Mouse (Mus musculus): ENCODE results near the gene Manf.

- no peak for TF ChIP-seq POLR2A (IDR thresholded peaks at IDR 0.05; ENCODE audit: borderline replicate concordance, extremely low read depth, insufficient read depth, insufficient read length, poor library complexity, severe bottlenecking)
- TF ChIP-seq CTCF (IDR thresholded peaks at IDR 0.05; ENCODE audit: borderline replicate concordance, extremely low read depth, insufficient read depth, insufficient read length) = no peak
Measured at GRCm38 (mm10) chr9:106908715-106909114, 16.9 kb upstream of the Manf start.
